8 mouse cellular contexts compared by ENCODE assay signal in the genomic region with DNA sequence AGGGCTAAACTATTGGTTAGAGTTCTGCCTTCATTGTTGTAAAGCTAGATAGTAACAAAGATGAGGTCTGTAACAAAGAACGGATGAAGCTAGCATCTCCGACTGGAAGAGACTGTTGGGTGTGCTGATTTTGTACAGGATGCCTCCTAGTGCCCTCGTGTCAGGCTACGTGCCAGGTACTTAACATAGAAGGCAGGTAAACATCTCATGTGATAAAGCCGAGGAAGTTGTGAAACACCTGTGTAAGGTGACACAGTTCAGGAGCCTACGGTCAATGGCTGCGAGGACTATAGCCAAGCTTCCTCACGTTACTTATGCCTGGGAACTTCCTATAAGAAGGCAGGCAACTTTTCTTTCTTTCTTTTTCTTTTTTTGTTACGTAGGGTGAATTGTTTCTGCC. TPM values are rescaled to one million over a fixed set of nuclear protein-coding genes. Genes with fewer than 3 reads are reported as not detected.
DNase-seq lines count a peak whose midpoint lies in the region; ATAC-seq and TF ChIP-seq lines count a peak whose summit lies in the region.

A gene (plus strand): TSS at position 49 of the 400 bp plus-strand sequence.

- H3K27ac ChIP-seq in intestine, embryonic 15.5 days: peak within 1 kb of the TSS; percentile 95
- peak within 1 kb of the TSS; percentile 92 for H3K27ac ChIP-seq in stomach, embryonic 15.5 days

- no peak for TF ChIP-seq POLR2A in lung, adult 2 months (IDR thresholded peaks at IDR 0.05; ENCODE audit: borderline replicate concordance, extremely low read depth, low read depth, low read length)

- H3K4me1 ChIP-seq in intestine, embryonic 15.5 days (replicated peaks): peaks cover 25% of the 10 kb centered on the region
- H3K4me1 ChIP-seq in lung, adult 2 months (ENCODE audit: control insufficient read depth, insufficient read depth, low read length): peaks cover 5% of the 10 kb centered on the region; the same call in 1 of the 2 replicates
- H3K4me1 ChIP-seq in stomach, embryonic 15.5 days: peaks cover 26% of the 10 kb centered on the region; the same call in 1 of the 2 replicates

- H3K9me3 ChIP-seq in intestine, embryonic 15.5 days: no peaks in the 10 kb centered on the region
- H3K9me3 ChIP-seq in stomach, embryonic 15.5 days: no peaks in the 10 kb centered on the region

- peak within 1 kb of the TSS; percentile 95 for H3K9ac ChIP-seq in intestine, embryonic 15.5 days
- H3K9ac ChIP-seq in stomach, embryonic 15.5 days: peak within 1 kb of the TSS; percentile 95

- 14% methylated on average over 9 of the region's 9 CpGs for WGBS in intestine, embryonic 15.5 days
- WGBS in lung, adult 2 months: 32% methylated on average over 9 of the region's 9 CpGs
- WGBS in stomach, embryonic 15.5 days: 19% methylated on average over 9 of the region's 9 CpGs

- peak within 1 kb of the TSS; percentile 98 for H3K4me3 ChIP-seq in intestine, embryonic 15.5 days (replicated peaks)
- peak within 1 kb of the TSS; percentile 78 for H3K4me3 ChIP-seq in lung, adult 2 months (replicated peaks; ENCODE audit: extremely low read depth, low read depth, low read length)
- H3K4me3 ChIP-seq in stomach, embryonic 15.5 days (replicated peaks): peak within 1 kb of the TSS; percentile 93

- no peaks in the 10 kb centered on the region for H3K36me3 ChIP-seq in intestine, embryonic 15.5 days
- H3K36me3 ChIP-seq in stomach, embryonic 15.5 days: no peaks in the 10 kb centered on the region

- intact Hi-C loops in gastrocnemius, postnatal 36 days (cut with DNase I): loop anchor here (10.0 kb wide), 2 partner anchors 110 to 190 kb away; no protein-coding TSS in a partner anchor

- DNase-seq in cerebellum, adult 9-10 months: peak; percentile 34
- no peak for DNase-seq in cerebellum, adult 9-11 months
- no peak for DNase-seq in adrenal gland, postnatal 14 days
- no peak for DNase-seq in gastrocnemius, postnatal 36 days
- DNase-seq in lung, adult 2 months: peak; percentile 24
- DNase-seq in cerebellum, adult 18-20 months: no peak

- peak; percentile 57 for ATAC-seq in intestine, embryonic 15.5 days
- ATAC-seq in stomach, embryonic 15.5 days (ENCODE audit: insufficient read depth, low FRiP score, low read depth): 0 out of 2 replicates have a peak, but pooled peaks have one; percentile 18

- H3K4me2 ChIP-seq in intestine, embryonic 15.5 days (replicated peaks): peak within 1 kb of the TSS; percentile 86
- peak within 1 kb of the TSS; percentile 83 for H3K4me2 ChIP-seq in stomach, embryonic 15.5 days

- H3K27me3 ChIP-seq in intestine, embryonic 15.5 days (replicated peaks): no peaks in the 10 kb centered on the region
- no peaks in the 10 kb centered on the region for H3K27me3 ChIP-seq in stomach, embryonic 15.5 days (replicated peaks)

- TF ChIP-seq CTCF in lung, adult 2 months (IDR thresholded peaks at IDR 0.05; ENCODE audit: insufficient read depth, low read length): no peak

RNA-seq across cellular contexts. Expression of the gene that starts here (rescaled TPM):
- total RNA-seq in adrenal gland, postnatal 14 days (2021): 28.1 and 29.2 TPM in 2 replicates
- total RNA-seq in gastrocnemius, postnatal 36 days (2021): 10 to 100 TPM; 16.9 to 18.0 TPM
- 29.7 and 31.6 TPM in 2 replicates for polyA plus RNA-seq in intestine, embryonic 15.5 days (2015; fragmentation: Nextera tagmentation; extraction: Ambion mirVana)
- polyA plus RNA-seq in lung, adult 2 months (2012; rRNA removed): 39.1 and 43.4 TPM in 2 replicates
- 41.3 and 42.2 TPM in 2 replicates for polyA plus RNA-seq in stomach, embryonic 15.5 days (2015; fragmentation: Nextera tagmentation; extraction: Ambion mirVana)

Comparison
In these comparisons a context has a peak if more than half of its experiments do, and no peak if none do; other contexts are left out.
1. DNase-seq: peak in cerebellum, adult 9-10 months (single experiment) and lung, adult 2 months (single experiment); none in cerebellum, adult 9-11 months (single experiment), adrenal gland, postnatal 14 days (single experiment), gastrocnemius, postnatal 36 days (0 of 2) and cerebellum, adult 18-20 months (0 of 2).
2. Peak in every context shown above with its lines, with median percentiles within 50 percentile points of each other: H3K4me3 ChIP-seq.